Mouse (Mus musculus) C2C12 (cell line): ENCODE results near the gene Jak2.

Source experiments
- CTCF ChIP-seq: IDR thresholded peaks from one replicate; pipeline ENCODE4 v1.5.1; 2011; ENCODE audit not compliant: control insufficient read depth, insufficient read depth, insufficient read length
- MYOD1 ChIP-seq: IDR thresholded peaks from one replicate; pipeline ENCODE4 v1.6.1; 2011; ENCODE audit warnings: low read depth; ENCODE audit not compliant: control insufficient read depth, insufficient read length
- USF1 ChIP-seq: IDR thresholded peaks from one replicate; pipeline ENCODE4 v1.6.1; 2011; ENCODE audit warnings: low read depth, mild to moderate bottlenecking, control low read depth, moderate library complexity

- no peak for TF ChIP-seq USF1
- no peak for TF ChIP-seq CTCF
- no peak for TF ChIP-seq MYOD1
These were observed 110.0 kb downstream of the Jak2 start for GRCm38 (mm10) chr19:29361468-29362130.
